Mouse (Mus musculus) kidney, adult 2 months (tissue): ENCODE measurements around the gene Trim71. TPM values are rescaled to one million over a fixed set of nuclear protein-coding genes. Genes with fewer than 3 reads are reported as not detected.

Experiments
- DNase-seq: peaks from one replicate; pipeline ENCODE4 v3.0.0; 2021
- H3K27ac ChIP-seq: fragments of 200-500 bp; 2 replicates; pipeline ENCODE4 v1.5.1; 2012; ENCODE audit warnings: low read depth, low read length, control low read depth, inconsistent platforms; ENCODE audit not compliant: insufficient read depth
- H3K27me3 ChIP-seq: fragments of 200-500 bp; replicated peaks from 2 replicates; pipeline ENCODE4 v1.6.1; 2012; ENCODE audit warnings: mild to moderate bottlenecking, moderate library complexity, low read length, inconsistent platforms; ENCODE audit not compliant: control insufficient read depth, insufficient read depth
- H3K36me3 ChIP-seq: fragments of 200-500 bp; 2 replicates; pipeline ENCODE4 v1.6.1; 2012; ENCODE audit warnings: mild to moderate bottlenecking, moderate library complexity, low read length, inconsistent platforms; ENCODE audit not compliant: control insufficient read depth, insufficient read depth
- H3K4me1 ChIP-seq: fragments of 200-500 bp; 2 replicates; pipeline ENCODE4 v1.6.1; 2011; ENCODE audit warnings: low read length; ENCODE audit not compliant: control insufficient read depth, insufficient read depth
- H3K4me3 ChIP-seq: fragments of 200-500 bp; 2 replicates; pipeline ENCODE4 v1.5.1; 2011; ENCODE audit warnings: mild to moderate bottlenecking, low read depth, low read length, control low read depth; ENCODE audit not compliant: insufficient read depth
- CTCF ChIP-seq: fragments of 200-500 bp; conservative IDR thresholded peaks from 2 replicates; pipeline ENCODE4 v1.5.1; 2011; ENCODE audit warnings: low read depth, mild to moderate bottlenecking, control low read depth, low read length, moderate library complexity, mixed read lengths; ENCODE audit not compliant: insufficient read depth, insufficient read length
- POLR2A ChIP-seq: fragments of 200-500 bp; IDR thresholded peaks from one replicate; pipeline ENCODE4 v1.6.1; 2011; ENCODE audit warnings: low read depth, low read length, control low read depth
- WGBS: fragments of 180-500 bp; shearing (Covaris S2); methylation state at CpG from one replicate; pipeline ENCODE4 v1.1.7; 2018; 5-methylcytosine and 5-hydroxymethylcytosine counted together
- polyA plus RNA-seq: library from polyadenylated mRNA; depleted of rRNA; stranded (reverse); fragments of >200 nt; gene quantifications from 2 replicates; pipeline ENCODE4 v1.2.3, GENCODE M21; 2012; rRNA removed

Gene Trim71
- polyA plus RNA-seq, 1 experiment, result 0.05 TPM

DNA sequence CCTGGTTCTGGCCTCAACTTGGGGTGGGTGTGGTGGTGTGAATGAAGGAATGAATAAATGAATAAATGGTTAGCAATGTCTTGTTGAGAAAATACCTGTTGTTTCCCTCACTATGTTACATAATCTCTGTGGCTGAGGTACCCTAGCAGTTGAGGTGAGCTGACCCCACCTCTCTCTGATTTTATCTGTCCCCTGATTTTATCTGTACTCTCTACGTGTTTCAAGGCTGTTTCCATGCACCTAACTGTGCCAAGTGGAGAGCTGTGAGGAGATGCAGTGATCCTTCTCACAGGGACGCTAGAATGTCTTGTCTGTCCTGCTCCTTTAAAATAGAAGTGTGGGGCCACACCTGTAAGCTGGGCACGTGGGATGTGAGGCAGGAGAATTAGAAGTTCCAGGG, 105.7 kb downstream of the Trim71 start:
- Histone ChIP-seq H3K27ac (no peak overlapping the region), H3K4me1 (no peaks in the 10 kb centered on the region), H3K27me3 (no peaks in the 10 kb centered on the region), H3K4me3 (no peak overlapping the region), H3K36me3 (no peaks in the 10 kb centered on the region; the same call in none of the 2 replicates)
- TF ChIP-seq CTCF (no peak), POLR2A (no peak)
- DNase-seq, result no peak
- 75% methylated on average over 3 of the region's 3 CpGs for WGBS

Other genes with a start within 250 kb of the Trim71 start
- gene Bcl2a1c, start 234.2 kb downstream of the Trim71 start, polyA plus RNA-seq, result not detected in 2 replicates
- 86.3 and 98.7 TPM in 2 replicates for gene Crtap, start 173.7 kb downstream of the Trim71 start, polyA plus RNA-seq
- 144 and 165 TPM in 2 replicates for gene Glb1, start 163.3 kb downstream of the Trim71 start, polyA plus RNA-seq
- gene Tmppe, start 163.3 kb downstream of the Trim71 start, polyA plus RNA-seq, result 11.4 and 15.7 TPM in 2 replicates
- 0.20 and 0.53 TPM in 2 replicates for gene Ccr4, start 59.5 kb downstream of the Trim71 start, polyA plus RNA-seq
- not detected in 2 replicates for gene C130032M10Rik, start 48.7 kb downstream of the Trim71 start, polyA plus RNA-seq
- gene Cnot10, start 75.8 kb upstream of the Trim71 start, polyA plus RNA-seq, result 21.9 and 24.0 TPM in 2 replicates
- gene Dync1li1, start 124.4 kb upstream of the Trim71 start, polyA plus RNA-seq, result 21.3 and 24.6 TPM in 2 replicates
- gene Cmtm6, start 166.7 kb upstream of the Trim71 start, polyA plus RNA-seq, result 68.7 and 70.5 TPM in 2 replicates
- gene Cmtm7, start 217.5 kb upstream of the Trim71 start, polyA plus RNA-seq, result 58.2 and 61.0 TPM in 2 replicates